Mouse (Mus musculus): ENCODE results near the gene Tmem266. TPM values are rescaled to one million over a fixed set of nuclear protein-coding genes. Genes with fewer than 3 reads are reported as not detected.

Tmem266 gene
- total RNA-seq, 2 experiments from 2014 or later = 7.7 to 10.0 TPM

- DNase-seq (ENCODE audit: low spot score in 2 of 2) = no peak
Observed at GRCm38 (mm10) chr9:55329401-55329800, 2.7 kb downstream of the Tmem266 start.

DNA sequence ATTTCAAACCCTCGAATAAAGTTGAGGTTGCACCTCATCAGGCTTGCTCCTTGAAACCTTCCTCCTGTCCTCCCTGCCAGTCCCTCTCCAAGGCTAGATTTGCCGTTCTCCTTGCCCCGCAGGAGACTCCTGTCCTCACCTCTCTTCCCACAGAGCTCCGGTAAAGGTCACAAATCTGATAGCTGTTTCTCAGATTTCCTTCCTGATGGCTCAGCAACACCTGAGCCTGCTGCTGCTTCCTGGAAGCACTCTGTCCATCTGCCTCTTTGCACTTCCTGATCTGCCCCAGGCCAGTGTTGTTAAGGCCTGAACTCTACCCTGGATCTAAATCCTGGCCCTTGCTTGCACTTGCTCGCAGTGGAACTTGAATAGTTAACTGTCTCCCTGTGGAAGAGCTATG, 5.8 kb downstream of the Tmem266 start:
- DNase-seq (ENCODE audit: low spot score in 2 of 2) = no peak

DNA sequence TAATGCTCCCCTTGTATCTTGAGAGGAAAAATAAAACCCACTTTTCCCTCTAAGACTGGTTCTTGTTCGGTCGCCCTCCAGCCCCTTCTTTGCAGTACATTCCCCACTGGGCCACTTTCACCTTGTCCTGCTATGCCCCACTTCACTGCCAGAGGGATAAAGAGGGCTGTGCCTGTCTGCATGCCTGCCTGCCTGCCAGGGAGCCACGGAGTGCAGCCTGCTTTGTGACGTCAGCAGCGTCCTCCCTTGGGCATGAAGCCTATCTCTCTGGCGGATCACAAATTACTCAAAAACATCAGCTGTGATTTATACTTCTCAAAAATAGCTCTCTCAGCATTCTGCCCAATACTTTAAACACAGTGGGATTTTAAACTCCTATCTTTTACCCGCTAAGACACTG, 6.2 kb downstream of the Tmem266 start:
- peak; percentile 30 to 40 for DNase-seq (ENCODE audit: low spot score in 2 of 2)

- no peak for DNase-seq (ENCODE audit: low spot score in 2 of 2)
Observed at GRCm38 (mm10) chr9:55344165-55344564, 17.5 kb downstream of the Tmem266 start.

DNA sequence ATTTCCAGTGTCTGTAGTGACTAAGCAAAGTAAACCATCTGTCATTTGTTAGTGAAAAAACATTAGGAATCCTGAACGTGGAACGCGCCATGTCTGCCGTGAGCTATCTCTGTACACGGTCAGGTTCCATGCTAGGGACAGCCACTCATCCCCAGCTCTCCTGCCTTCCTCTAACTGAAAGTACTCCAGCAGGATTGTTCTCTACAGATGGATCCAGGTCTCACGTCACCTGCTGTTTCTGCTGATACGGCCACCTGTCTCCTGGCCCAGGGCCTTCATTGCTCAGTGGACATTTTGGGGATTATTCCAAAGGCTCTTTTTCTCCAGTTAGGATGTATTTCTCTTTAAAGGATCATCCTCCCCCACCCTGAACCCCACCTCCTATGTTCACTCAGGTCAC, 18.6 kb downstream of the Tmem266 start:
- no peak for DNase-seq (ENCODE audit: low spot score in 2 of 2)

DNA sequence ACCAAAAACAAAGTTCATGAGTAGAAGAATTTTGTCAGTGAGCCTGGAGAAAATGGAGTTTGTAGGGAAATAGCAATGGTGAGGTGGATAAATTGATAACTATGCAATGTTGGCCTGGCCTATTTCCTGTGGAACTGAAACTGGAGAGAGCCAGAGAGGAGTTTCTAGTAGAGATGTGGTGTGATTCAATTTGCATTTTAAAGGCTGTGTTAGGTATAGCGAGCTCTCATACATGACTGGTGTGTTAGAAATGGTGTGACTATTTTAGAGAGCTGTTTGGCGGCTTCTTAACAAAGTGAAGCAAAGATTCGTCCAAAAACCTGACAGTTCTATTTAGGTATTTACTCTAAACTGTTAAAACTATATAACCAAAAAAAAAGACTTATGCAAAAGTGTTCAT, 22.0 kb downstream of the Tmem266 start:
- DNase-seq (ENCODE audit: low spot score in 2 of 2) = no peak

- no peak for DNase-seq (ENCODE audit: low spot score in 2 of 2)
Observed at GRCm38 (mm10) chr9:55354686-55355085, 28.0 kb downstream of the Tmem266 start.

DNA sequence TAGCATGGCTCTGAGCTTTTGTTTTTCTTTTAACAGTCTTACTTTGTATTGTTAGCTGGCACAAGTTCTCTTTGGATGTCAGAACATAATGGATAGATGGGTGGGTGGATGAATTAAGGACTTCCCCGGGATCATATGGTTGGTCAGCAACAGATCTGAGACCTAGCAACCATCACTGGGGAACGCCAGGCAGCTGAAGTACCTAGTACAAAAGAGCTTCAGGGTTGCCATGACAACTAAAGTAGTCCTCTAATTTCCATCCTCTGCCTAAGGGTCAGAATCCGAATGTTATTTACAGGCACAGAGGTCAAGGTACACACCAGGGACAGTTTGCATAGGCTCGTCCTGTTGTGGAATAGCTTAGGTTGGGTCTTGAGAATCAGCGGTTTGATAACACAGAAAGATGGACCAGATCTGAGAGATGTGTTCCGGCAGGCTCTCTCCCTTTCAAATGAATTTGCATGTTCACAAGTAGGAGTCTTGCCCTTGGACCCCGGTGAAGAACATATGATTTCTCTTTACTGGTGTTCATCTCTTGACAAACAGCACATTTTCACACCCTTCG, 28.6 kb downstream of the Tmem266 start:
- DNase-seq (ENCODE audit: low spot score in 2 of 2) = no peak

DNA sequence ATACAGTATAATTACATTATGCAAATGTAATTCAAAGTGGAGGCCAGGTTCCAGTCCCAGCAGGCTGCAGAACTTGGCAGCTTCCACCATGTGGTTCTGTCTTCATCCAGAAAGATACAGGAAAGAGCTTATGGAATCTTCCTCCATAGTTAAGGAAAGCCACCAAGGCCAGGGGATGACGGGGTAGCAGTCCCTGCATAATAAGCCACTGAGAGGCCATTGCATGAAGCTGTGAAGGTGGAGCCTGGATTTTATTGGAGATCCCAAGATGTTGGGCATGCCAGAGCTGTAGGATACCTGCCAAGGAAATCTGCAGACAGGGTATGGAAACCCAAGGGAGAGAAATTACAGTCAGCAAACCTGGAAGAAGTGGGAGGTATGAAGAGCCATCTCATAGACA, 30.5 kb downstream of the Tmem266 start:
- DNase-seq (ENCODE audit: low spot score in 2 of 2) = no peak

- DNase-seq (ENCODE audit: low spot score in 2 of 2) = no peak
Observed at GRCm38 (mm10) chr9:55360372-55360771, 33.7 kb downstream of the Tmem266 start.

DNA sequence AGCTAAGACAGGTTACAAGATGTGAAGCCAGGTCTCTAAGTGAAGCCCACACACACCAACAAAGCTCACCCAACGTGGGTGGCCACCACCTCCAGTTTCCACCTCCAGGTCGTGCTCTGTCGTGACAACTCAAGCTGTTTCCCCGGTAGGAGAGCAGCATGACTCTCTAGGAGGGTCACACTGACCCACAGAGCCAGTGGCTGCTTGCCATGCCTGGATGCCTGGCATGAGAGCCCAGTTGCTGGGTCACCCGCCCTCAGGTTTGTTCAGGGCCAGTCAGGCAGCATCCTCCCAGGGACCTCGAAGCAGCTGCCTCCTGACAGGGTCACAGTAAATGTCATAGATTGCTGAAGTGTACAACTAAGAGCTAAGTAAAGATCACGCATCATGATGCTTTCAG, 34.1 kb downstream of the Tmem266 start:
- no peak for DNase-seq (ENCODE audit: low spot score in 2 of 2)

DNA sequence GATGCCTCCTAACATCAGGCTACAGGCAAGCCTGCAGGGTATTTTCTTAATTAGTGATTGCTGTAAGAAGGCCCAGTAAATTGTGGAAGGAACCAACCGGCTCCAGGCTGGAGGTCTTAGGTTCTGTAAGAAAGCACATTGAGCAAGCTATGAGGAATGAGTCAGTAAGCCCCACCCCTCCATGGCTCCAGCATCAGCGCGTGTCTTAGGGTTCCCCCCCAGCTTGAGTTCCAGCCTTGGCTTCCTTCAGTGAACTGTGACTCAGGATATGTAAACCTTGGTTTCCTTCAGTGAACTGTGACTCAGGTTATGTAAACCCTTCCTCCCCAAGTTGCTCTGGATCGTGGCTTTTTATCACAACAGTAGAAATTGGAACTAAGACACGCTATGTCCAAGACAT, 35.3 kb downstream of the Tmem266 start:
- no peak for DNase-seq (ENCODE audit: low spot score in 2 of 2)

GRCm38 (mm10) chr9:55363707-55364106, 37.0 kb downstream of the Tmem266 start:
- DNase-seq (ENCODE audit: low spot score in 2 of 2) = no peak

GRCm38 (mm10) chr9:55368011-55368410, 41.3 kb downstream of the Tmem266 start:
- DNase-seq (ENCODE audit: low spot score in 2 of 2) = no peak

DNA sequence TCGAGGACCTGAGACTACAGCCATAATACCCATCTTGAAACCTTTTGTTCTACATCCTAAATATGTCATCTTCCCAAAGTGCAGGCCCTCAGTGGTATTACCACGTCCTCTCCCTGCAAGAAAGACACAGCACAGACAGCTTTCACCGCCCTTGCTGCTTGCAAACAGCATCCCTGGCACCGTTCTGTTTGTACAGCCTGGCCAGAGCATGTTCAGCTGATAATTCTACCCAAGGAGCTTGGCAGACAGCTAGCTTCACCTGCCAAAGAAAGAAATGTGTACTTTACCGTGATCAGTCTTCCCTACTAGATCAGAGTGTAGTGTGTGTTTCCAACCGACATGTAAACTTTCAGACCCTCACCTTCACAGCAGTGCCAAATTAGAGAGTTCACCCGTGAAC, 45.2 kb downstream of the Tmem266 start:
- DNase-seq (ENCODE audit: low spot score in 2 of 2) = no peak

- no peak for DNase-seq (ENCODE audit: low spot score in 2 of 2)
Observed at GRCm38 (mm10) chr9:55377603-55378250, 51.0 kb downstream of the Tmem266 start.

GRCm38 (mm10) chr9:55381456-55381855, 54.7 kb downstream of the Tmem266 start:
- no peak for DNase-seq (ENCODE audit: low spot score in 2 of 2)

DNA sequence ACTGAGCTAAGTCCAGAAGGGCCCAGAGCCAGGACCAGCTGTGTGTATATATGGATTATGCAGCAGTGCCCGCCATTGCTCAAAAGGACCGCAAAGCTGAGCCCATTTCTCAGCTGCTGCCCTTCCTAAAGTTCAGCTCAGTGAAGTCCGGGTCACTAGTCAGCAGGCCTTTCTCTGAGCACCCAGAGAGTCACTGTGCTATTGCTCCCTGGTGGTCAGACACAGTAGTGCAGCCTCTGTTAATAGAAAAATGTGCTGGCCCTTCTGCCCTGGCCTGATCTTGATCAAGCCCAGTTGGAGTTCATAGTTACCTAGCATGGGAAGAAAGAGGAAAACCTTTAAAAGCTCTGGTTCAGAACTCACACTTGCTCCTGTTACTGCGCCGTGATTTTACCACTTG, 55.7 kb downstream of the Tmem266 start:
- DNase-seq (ENCODE audit: low spot score in 2 of 2) = peak; percentile 64

DNA sequence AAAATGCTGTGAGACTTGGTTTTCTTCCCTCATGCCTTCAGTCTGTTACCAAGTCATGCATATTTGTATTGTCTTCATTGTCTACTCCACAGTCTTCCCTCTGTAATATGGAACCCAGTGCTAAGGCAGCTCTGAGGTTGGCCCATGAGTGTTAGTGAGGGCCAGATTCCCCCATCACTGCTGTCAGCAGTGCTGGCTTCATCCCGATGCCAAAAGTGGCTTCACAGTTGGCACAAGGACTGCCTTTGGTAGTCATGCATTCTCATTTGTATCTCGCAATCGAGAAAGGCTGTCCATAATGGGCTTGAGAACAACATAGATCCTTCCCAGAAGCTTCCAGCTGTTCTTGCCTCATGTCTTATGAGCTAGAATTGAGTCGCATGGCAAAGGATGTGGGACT, 59.4 kb downstream of the Tmem266 start:
- DNase-seq (ENCODE audit: low spot score in 2 of 2) = no peak

DNA sequence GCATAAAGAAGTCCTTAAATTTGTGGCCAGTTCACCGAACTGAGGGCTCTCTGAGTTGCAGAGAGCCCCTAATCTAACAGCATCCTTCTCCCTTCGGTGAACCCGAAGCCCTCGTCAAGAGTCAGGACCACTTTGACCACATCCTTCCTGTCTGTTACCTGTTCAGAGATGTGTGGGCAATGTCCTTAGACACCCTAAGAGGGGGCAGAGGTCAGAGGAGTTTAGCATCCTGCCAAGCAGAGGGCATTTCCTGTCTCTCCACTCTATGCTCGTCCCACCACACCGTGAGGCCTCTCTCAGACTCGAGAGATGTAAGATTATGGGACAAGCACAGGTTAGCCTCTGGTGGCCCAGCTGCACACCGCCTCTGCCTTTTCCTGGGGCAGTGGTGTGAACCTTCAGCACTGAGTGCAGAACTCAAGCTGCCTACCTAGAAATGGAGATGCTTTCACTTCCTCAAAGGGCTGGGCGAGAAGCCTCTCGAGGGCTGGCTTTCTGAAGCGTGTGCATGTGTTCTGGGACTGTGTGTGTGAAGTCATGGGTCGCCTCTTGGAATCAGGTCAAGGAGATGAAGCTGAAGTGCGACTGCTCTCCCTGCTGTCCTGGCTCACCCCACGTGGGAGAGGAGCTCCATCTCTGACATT, 61.3 kb downstream of the Tmem266 start:
- no peak for DNase-seq (ENCODE audit: low spot score in 2 of 2)

GRCm38 (mm10) chr9:55391909-55392658, 65.4 kb downstream of the Tmem266 start:
- peak; percentile 93 to 94 for DNase-seq (ENCODE audit: low spot score in 2 of 2)

- DNase-seq (ENCODE audit: low spot score in 2 of 2) = no peak
Observed at GRCm38 (mm10) chr9:55395650-55396049, 68.9 kb downstream of the Tmem266 start.
